Mouse (Mus musculus) A20 (cell line): ENCODE results near the gene Chrna9.

Source experiments
- DNase-seq: peaks from one replicate; pipeline ENCODE4 v3.0.0-alpha.2; 2011; ENCODE audit warnings: low read depth, low spot score

Chrna9 gene

GRCm38 (mm10) chr5:66008245-66008967 lies 73.7 kb downstream of the Chrna9 start:
- no peak for DNase-seq

- DNase-seq: no peak
Measured at GRCm38 (mm10) chr5:66013999-66014398, 79.3 kb downstream of the Chrna9 start.

- no peak for DNase-seq
Measured at GRCm38 (mm10) chr5:66014437-66014836, 79.7 kb downstream of the Chrna9 start.

GRCm38 (mm10) chr5:66015449-66015961 lies 80.8 kb downstream of the Chrna9 start:
- DNase-seq: no peak

GRCm38 (mm10) chr5:66026796-66027195 lies 92.1 kb downstream of the Chrna9 start:
- no peak for DNase-seq
